8 mouse cellular contexts compared by ENCODE assay signal in the genomic region with DNA sequence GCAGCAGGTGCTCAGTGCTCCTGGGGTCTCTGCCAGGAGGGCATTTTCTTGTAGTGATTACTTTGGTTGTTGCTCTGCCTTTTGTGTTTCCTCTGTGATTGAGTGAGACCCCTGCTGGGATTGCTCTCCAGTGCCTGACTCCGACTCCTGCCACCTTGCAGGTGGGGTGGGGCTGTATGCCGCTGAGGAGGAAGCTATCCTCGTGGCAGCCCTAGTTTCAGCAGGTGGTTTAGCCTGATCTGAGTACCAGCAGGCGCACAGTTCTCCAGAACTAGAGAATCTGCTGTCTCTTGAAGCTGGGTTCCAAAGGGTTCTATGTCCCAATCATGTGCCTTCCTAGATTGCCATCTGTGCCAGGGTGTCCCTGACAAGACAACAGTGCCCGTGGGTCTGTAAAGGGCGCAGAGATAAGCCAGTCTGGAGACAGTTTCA. TPM values are rescaled to one million over a fixed set of nuclear protein-coding genes. Genes with fewer than 3 reads are reported as not detected.
DNase-seq lines count a peak whose midpoint lies in the region; ATAC-seq and TF ChIP-seq lines count a peak whose summit lies in the region.

No protein-coding gene starts in this region.

- H3K27me3 ChIP-seq in liver, adult 2 months (ENCODE audit: control insufficient read depth, insufficient read depth, low read length) = no peaks in the 10 kb centered on the region
- no peaks in the 10 kb centered on the region for H3K27me3 ChIP-seq in intestine, embryonic 15.5 days (replicated peaks)
- H3K27me3 ChIP-seq in stomach, embryonic 16.5 days (ENCODE audit: control insufficient read depth, insufficient read depth, low read length) = no peaks in the 10 kb centered on the region

- peak overlapping the region; percentile 28 for H3K4me2 ChIP-seq in intestine, embryonic 15.5 days (replicated peaks)
- peak overlapping the region; percentile 30; the same call in 1 of the 2 replicates for H3K4me2 ChIP-seq in stomach, embryonic 16.5 days (ENCODE audit: low read depth, low read length)

- DNase-seq in liver, adult 2 months (ENCODE audit: extremely low read depth, low read depth, low spot score) = peak; percentile 42
- DNase-seq in liver = no peak
- DNase-seq in cerebellum, adult 9-10 months = peak; percentile 50
- no peak for DNase-seq in adrenal gland, adult 8-10 months
- no peak for DNase-seq in layer of hippocampus, adult 18-20 months (ENCODE audit: low spot score in 2 of 2)
- no peak for DNase-seq in right cerebral cortex, postnatal 14 days

- peak; percentile 34; the same call in 1 of the 2 replicates for ATAC-seq in intestine, embryonic 15.5 days
- no peak for ATAC-seq in stomach, embryonic 16.5 days (ENCODE audit: insufficient read depth, low FRiP score)

- no peaks in the 10 kb centered on the region for H3K9me3 ChIP-seq in intestine, embryonic 15.5 days
- H3K9me3 ChIP-seq in stomach, embryonic 16.5 days (replicated peaks; ENCODE audit: control insufficient read depth, low read length) = no peaks in the 10 kb centered on the region

- peaks cover 28% of the 10 kb centered on the region for H3K4me1 ChIP-seq in liver, adult 2 months (ENCODE audit: control insufficient read depth, insufficient read depth, low read length)
- peaks cover 35% of the 10 kb centered on the region for H3K4me1 ChIP-seq in intestine, embryonic 15.5 days (replicated peaks)
- peaks cover 52% of the 10 kb centered on the region for H3K4me1 ChIP-seq in stomach, embryonic 16.5 days (ENCODE audit: control insufficient read depth, insufficient read depth, low read length)

- 54% methylated on average over 6 of the region's 6 CpGs for WGBS in liver, adult 2 months
- WGBS in intestine, embryonic 15.5 days = 41% methylated on average over 6 of the region's 6 CpGs
- 51% methylated on average over 6 of the region's 6 CpGs for WGBS in stomach, embryonic 16.5 days

- H3K27ac ChIP-seq in liver, adult 2 months (replicated peaks; ENCODE audit: insufficient read depth, low read depth, low read length) = no peak overlapping the region
- H3K27ac ChIP-seq in intestine, embryonic 15.5 days = peak overlapping the region; percentile 42; the same call in 1 of the 2 replicates
- H3K27ac ChIP-seq in stomach, embryonic 16.5 days (ENCODE audit: low read length) = peak overlapping the region; percentile 84

- no peak overlapping the region for H3K9ac ChIP-seq in liver, adult 2 months (ENCODE audit: low read depth, low read length)
- H3K9ac ChIP-seq in intestine, embryonic 15.5 days = no peak overlapping the region
- peak overlapping the region; percentile 44 for H3K9ac ChIP-seq in stomach, embryonic 16.5 days (ENCODE audit: low read length)

- no peaks in the 10 kb centered on the region for H3K36me3 ChIP-seq in liver, adult 2 months (ENCODE audit: control insufficient read depth, insufficient read depth, low read length)
- H3K36me3 ChIP-seq in intestine, embryonic 15.5 days = no peaks in the 10 kb centered on the region
- H3K36me3 ChIP-seq in stomach, embryonic 16.5 days (ENCODE audit: control insufficient read depth, insufficient read depth, low read length) = no peaks in the 10 kb centered on the region

- no peak overlapping the region for H3K4me3 ChIP-seq in liver, adult 2 months (ENCODE audit: insufficient read depth, low read depth, low read length)
- no peak overlapping the region for H3K4me3 ChIP-seq in intestine, embryonic 15.5 days (replicated peaks)
- no peak overlapping the region for H3K4me3 ChIP-seq in stomach, embryonic 16.5 days (replicated peaks; ENCODE audit: low read length)

- TF ChIP-seq POLR2A in liver, adult 2 months (IDR thresholded peaks at IDR 0.05; ENCODE audit: extremely low read depth, insufficient read depth, low read length) = no peak

- H3K79me2 ChIP-seq in liver, adult 2 months (ENCODE audit: control insufficient read depth, insufficient read depth, low read length) = peaks cover 55% of the 10 kb centered on the region

- TF ChIP-seq CTCF in liver, adult 2 months (IDR thresholded peaks at IDR 0.05; ENCODE audit: low read depth, low read length) = no peak

RNA-seq across cellular contexts. Expression of a gene that starts 9.9 kb away (rescaled TPM):
- 6.5 and 7.9 TPM in 2 replicates for total RNA-seq in liver, adult 2 months (2014; rRNA removed)
- 17.3 and 20.2 TPM in 2 replicates for polyA plus RNA-seq in liver, adult 2 months (2012; rRNA removed)
- 41.1 and 54.2 TPM in 2 replicates for polyA plus RNA-seq in intestine, embryonic 15.5 days (2015; fragmentation: Nextera tagmentation; extraction: Ambion mirVana)
- 49.5 and 51.3 TPM in 2 replicates for polyA plus RNA-seq in stomach, embryonic 16.5 days (2015; fragmentation: Nextera tagmentation; extraction: Ambion mirVana)
- 10 to 100 TPM; 56.1 to 70.3 (median 60.7) TPM for total RNA-seq in adrenal gland, adult 8-10 months (2022)
- total RNA-seq in layer of hippocampus, adult 18-20 months (2021) = 10 to 100 TPM; 64.8 to 68.8 TPM

Comparison
In these comparisons a context has a peak if more than half of its experiments do, and no peak if none do; other contexts are left out.
1. DNase-seq: peak in liver, adult 2 months (single experiment) and cerebellum, adult 9-10 months (single experiment); none in liver (single experiment), adrenal gland, adult 8-10 months (single experiment), layer of hippocampus, adult 18-20 months (0 of 2) and right cerebral cortex, postnatal 14 days (single experiment).